Mouse (Mus musculus) T-cell, adult 66 days (primary cell): ENCODE results near the gene Gm13941. TPM values are rescaled to one million over a fixed set of nuclear protein-coding genes. Genes with fewer than 3 reads are reported as not detected.

ENCODE experiments used
- total RNA-seq, 2 experiments: library from RNA; stranded (reverse); gene quantifications; 3 replicates in 1 of 2; 4 replicates in 1 of 2; pipeline ENCODE4 v1.2.4; 2023

Gene Gm13941
- total RNA-seq, result not detected

GRCm38 (mm10) chr2:111105882-111106281 is at the start of gene Gm13941:
TSS of gene Gm13941 (minus strand) at chr2:111105982.

GRCm38 (mm10) chr2:111152836-111153235 is 47.1 kb upstream of the Gm13941 start, which contains the start of gene Gm15130:
TSS of gene Gm15130 (minus strand) at chr2:111152936.

Other genes with a start within 250 kb of the Gm13941 start
- gene Ano3, start 155.1 kb downstream of the Gm13941 start, total RNA-seq, result not detected
- gene Gm15130, start 47.0 kb upstream of the Gm13941 start, total RNA-seq, result not detected
- not detected for gene 4930430A15Rik, start 123.6 kb upstream of the Gm13941 start, total RNA-seq
- not detected for gene Olfr1275, start 129.3 kb upstream of the Gm13941 start, total RNA-seq
- not detected for gene Olfr1276, start 148.5 kb upstream of the Gm13941 start, total RNA-seq
- gene Olfr1277, start 168.1 kb upstream of the Gm13941 start, total RNA-seq, result not detected
- not detected for gene Olfr1278, start 184.2 kb upstream of the Gm13941 start, total RNA-seq
- gene Olfr1279, start 194.7 kb upstream of the Gm13941 start, total RNA-seq, result not detected
- not detected for gene Olfr1280, start 208.0 kb upstream of the Gm13941 start, total RNA-seq
- gene Olfr1281, start 220.5 kb upstream of the Gm13941 start, total RNA-seq, result not detected
- not detected for gene Olfr1282, start 230.1 kb upstream of the Gm13941 start, total RNA-seq